Mouse (Mus musculus): ENCODE measurements around the gene Clns1a.

The Clns1a gene

GRCm38 (mm10) chr7:97726778-97727177 is 30.3 kb downstream of the Clns1a start:
- no peak for DNase-seq (ENCODE audit: low spot score in 2 of 2)

GRCm38 (mm10) chr7:97728666-97729614 is 32.5 kb downstream of the Clns1a start:
- DNase-seq (ENCODE audit: low spot score in 2 of 2), result no peak

GRCm38 (mm10) chr7:97730427-97730826 is 34.0 kb downstream of the Clns1a start:
- peak; percentile 75 to 81 for DNase-seq (ENCODE audit: low spot score in 2 of 2)

- no peak for DNase-seq (ENCODE audit: low spot score in 2 of 2)
Observed at GRCm38 (mm10) chr7:97733606-97734005, 37.2 kb downstream of the Clns1a start.

GRCm38 (mm10) chr7:97735021-97735420 is 38.6 kb downstream of the Clns1a start:
- DNase-seq (ENCODE audit: low spot score in 2 of 2), result no peak

GRCm38 (mm10) chr7:97735886-97736420 is 39.5 kb downstream of the Clns1a start:
- no peak for DNase-seq (ENCODE audit: low spot score in 2 of 2)

GRCm38 (mm10) chr7:97737256-97737637 is 40.8 kb downstream of the Clns1a start:
- DNase-seq (ENCODE audit: low spot score in 2 of 2), result no peak

- peak; percentile 84 for DNase-seq (ENCODE audit: low spot score in 2 of 2)
Observed at GRCm38 (mm10) chr7:97737638-97738456, 41.4 kb downstream of the Clns1a start, which contains the start of gene Aqp11. TSS of gene Aqp11 (minus strand) at chr7:97738289.

DNA sequence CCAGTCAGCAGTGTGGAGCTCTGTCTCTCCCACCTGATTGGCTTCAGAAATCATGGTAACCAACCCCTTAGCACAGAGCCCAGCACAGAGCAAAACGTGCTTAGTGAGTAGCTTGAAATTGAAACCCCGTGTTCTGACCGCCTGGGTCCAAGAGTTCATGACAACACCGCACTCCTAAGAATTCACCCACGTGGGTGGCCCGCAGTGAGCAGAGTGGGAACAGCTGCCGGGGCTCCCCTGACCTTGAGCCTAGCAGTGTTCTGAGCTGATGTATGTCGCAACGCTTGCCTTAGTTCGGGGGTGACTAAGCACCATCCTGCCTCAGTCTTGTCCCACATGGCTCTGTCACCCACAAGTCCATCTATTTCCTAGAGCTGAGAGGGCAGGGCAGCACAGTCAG is 44.5 kb downstream of the Clns1a start:
- DNase-seq (ENCODE audit: low spot score in 2 of 2), result no peak

- DNase-seq (ENCODE audit: low spot score in 2 of 2), result no peak
Observed at GRCm38 (mm10) chr7:97741756-97742291, 45.4 kb downstream of the Clns1a start.

DNA sequence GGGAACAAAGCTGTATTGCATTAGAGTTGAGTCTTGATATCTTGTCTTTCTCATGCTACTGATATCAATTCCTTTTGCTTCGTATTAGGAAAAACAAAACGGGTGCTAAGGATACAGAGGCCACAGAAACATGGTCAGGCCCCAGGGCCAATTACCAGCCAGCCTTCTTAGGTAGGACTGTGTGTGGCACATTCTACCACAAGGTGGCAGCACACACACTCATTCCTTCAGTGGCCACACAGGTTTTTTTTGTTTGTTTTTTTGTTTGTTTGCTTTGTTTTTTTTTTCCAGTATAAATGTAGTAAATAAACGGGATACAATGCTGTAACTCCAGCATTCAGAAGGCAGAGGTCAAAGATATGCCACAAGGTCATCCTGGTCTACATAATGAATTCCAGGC is 48.9 kb downstream of the Clns1a start:
- DNase-seq (ENCODE audit: low spot score in 2 of 2), result peak in 1 of 2 experiments; percentile 73

- DNase-seq (ENCODE audit: low spot score in 2 of 2), result no peak
Observed at GRCm38 (mm10) chr7:97747176-97747707, 50.8 kb downstream of the Clns1a start.

DNA sequence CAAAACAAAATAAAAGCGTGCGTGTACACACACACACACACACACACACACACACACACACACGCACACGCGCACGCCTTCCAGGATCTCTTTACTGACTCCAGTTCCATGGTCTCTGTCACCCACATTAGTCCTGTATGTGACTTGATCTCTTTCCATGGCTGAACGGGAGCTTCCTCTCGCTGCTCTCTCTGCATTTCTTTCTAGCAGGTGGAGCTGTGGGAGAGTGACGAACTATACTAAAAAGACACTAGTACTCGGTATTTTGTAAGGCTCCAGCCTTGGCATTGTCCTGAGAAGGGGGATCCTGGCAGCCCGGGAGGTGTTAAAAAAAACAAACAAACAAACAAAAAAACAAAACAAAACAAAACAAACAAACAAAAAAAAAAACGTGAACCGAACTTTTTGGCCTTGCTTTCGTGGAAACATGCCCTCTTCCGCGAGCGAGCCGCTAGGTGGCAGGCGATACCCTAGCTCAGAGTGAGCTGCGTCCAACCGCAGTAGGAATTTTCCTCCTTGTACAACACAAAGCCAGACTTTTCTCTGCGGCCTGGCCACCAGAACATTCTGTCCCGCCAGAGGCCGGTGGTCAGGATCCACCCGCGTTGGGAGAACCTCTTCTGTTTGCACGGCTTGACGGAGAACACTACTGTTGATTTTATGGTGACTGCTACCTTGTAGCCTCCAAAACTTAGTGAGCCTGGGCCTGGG is 51.5 kb downstream of the Clns1a start:
- DNase-seq (ENCODE audit: low spot score in 2 of 2), result peak; percentile 76 to 85

DNA sequence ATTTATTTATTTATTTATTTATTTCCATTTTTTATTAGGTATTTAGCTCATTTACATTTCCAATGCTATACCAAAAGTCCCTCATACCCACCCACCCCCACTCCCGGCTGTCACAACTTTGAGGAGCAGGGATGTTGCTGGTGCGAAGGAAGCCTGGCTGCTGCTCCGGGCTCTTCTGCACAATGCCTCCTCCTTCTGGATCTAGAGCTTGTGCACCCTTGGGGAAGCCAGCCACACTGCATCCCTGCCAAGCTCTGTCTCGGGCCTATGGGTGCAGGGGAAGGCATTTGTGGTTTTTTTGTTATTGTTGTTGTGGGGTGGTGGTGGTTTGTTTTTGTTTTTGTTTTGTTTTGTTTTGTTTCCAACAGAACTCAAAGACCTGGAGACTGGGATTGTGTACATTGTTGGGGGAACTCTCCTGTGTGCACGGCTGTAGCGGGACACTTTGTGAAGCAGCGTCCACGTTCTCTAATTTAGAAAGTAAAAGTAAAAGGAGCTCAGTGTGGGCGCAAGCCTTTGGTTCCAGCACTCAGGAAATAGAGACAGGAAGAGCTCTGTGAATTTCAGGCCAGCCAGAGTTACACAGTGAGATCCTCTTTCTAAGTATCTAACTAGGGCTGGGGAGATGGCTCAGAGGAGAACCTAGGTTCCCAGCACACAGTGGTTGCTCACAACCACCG is 52.2 kb downstream of the Clns1a start:
- no peak for DNase-seq (ENCODE audit: low spot score in 2 of 2)

DNA sequence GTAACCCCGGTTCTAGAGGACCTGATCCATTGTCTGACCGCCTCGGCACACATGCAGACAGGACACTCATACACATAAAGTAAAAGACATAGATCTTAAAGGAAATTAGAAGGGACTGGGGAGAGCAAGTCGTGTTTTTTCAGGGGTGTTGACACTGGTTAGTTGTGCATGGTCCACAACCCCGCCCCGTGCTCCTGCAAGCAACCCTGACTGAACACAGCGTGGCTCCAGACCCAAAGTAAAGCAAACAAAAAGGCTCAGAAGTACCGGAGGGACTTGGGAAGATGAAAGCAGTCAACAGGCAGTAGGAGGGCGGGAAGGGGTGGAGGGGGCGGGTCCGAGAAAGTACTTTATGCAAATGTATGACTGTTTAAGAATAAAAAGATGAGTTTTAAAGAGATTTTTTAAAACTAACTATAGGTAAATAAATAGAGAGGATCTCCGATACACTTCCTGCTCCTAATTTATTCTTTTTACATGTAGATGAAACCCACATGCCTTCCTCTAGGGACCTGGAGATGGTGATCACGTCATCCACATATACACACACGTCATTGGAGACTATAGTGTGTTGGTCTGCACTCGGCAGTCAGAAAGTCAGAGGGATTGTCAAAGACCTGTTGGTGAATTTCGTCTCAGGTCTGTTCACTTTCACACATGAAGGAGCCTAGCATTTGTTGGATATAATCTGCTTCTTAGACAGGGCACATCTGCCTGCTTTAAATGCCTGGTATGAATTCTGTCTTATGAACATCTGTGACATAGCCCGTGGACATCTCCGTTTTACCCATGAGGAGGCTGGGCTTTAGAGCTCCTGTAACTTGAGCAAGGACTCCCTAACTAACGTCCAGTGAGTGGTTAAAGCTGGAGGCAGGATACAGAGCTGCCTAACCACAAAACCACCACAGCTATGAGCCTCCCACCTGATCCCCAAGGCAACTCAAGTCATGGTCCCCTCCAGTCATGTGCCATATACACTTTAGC is 53.1 kb downstream of the Clns1a start:
- peak in 1 of 2 experiments; percentile 49 for DNase-seq (ENCODE audit: low spot score in 2 of 2)

DNA sequence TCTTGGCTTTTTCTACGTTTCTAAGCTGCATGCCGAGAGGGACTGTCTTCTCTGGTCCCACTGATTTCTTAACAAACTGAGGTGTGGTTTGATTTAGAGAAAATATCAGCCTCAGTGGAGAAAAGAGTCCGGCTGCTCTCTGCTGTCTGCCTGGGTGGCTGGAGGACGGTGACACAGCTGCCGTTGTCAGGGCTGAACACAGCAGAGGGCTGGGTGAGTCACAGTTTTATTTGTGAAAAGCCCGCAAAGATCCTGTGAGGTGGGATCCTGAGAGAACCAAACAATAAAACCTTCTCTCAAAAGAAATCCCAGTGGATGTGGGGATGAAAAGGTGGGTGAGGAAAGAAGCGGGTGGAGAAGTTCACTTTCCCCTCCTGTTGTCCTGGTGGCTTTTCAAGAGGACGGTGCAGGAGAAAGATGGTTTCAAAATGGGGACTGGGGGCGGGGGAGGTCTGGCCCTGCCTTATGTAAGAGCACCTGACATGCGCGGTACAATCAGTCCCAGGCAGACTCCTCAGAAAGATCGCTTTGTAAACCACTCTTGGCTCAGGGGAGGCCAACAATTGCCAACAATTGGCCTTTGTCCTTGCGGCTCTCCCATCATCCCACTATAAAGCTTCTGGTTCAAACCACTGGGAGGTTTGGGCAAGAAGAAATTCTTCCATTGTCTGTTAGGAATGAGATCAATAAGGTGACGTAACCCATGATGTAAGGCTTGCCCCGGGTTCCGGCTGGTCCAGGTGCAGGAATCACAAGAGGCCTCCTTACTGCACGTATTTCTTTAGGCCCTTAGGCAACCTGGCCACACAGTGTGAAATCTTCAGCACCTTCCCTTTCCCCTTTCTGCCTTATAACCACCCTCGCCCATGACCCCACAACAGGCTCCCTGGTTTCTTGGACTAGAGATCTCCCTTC is 60.8 kb downstream of the Clns1a start:
- no peak for DNase-seq (ENCODE audit: low spot score in 2 of 2)

DNA sequence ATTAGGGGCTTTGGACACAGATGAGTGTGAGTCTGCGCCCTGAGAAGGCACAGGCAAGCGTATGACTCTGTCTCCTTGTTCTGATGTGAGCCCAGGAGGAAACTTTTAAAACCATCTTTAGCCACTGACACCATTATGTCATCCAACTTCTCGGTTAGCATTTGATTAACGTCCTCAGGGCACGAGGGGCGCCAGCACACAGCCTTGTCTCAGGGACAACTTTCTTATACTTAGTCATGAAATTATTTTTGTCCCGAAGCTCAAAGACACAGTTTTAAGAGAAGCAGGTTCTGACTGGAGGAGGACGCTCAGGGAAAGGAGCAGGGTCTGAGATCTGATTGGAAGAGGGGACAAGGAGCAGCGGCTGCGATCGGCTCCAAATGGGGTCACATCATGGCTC is 68.2 kb downstream of the Clns1a start:
- no peak for DNase-seq (ENCODE audit: low spot score in 2 of 2)

Data from thymus, postnatal 10 days (tissue).